Mouse (Mus musculus) stomach, postnatal 0 days (tissue): Measurements from ENCODE around the gene Tesc. TPM values are rescaled to one million over a fixed set of nuclear protein-coding genes. Genes with fewer than 3 reads are reported as not detected.

Experiments
- ATAC-seq: fragments of 200-750 bp; cut with Nextera tagmentation; 2 replicates; pipeline ENCODE4 v1.8.0; 2017; ENCODE audit not compliant: low FRiP score, low TSS enrichment
- DNase-seq: peaks from one replicate; pipeline ENCODE4 v3.0.0-alpha.2; 2016; ENCODE audit warnings: low spot score
- H3K27ac ChIP-seq: fragments of 300-500 bp; sonication (generic); replicated peaks from 2 replicates; pipeline ENCODE4 v1.5.1; 2014; ENCODE audit warnings: mild to moderate bottlenecking, control low read depth
- H3K27me3 ChIP-seq: fragments of 300-500 bp; sonication (generic); 2 replicates; pipeline ENCODE4 v1.6.1; 2014; ENCODE audit warnings: low read length; ENCODE audit not compliant: control insufficient read depth, insufficient read depth
- H3K36me3 ChIP-seq: fragments of 300-500 bp; sonication (generic); 2 replicates; pipeline ENCODE4 v1.6.1; 2014; ENCODE audit warnings: low read length, mixed read lengths; ENCODE audit not compliant: control insufficient read depth, insufficient read depth
- H3K4me1 ChIP-seq: fragments of 300-500 bp; sonication (generic); replicated peaks from 2 replicates; pipeline ENCODE4 v1.6.1; 2014; ENCODE audit warnings: antibody characterized with exemption; ENCODE audit not compliant: control insufficient read depth, insufficient read depth
- H3K4me2 ChIP-seq: fragments of 300-500 bp; sonication (generic); replicated peaks from 2 replicates; pipeline ENCODE4 v1.6.1; 2014; ENCODE audit warnings: low read depth, mild to moderate bottlenecking, control low read depth, moderate library complexity
- H3K4me3 ChIP-seq: fragments of 300-500 bp; sonication (generic); 2 replicates; pipeline ENCODE4 v1.5.1; 2014; ENCODE audit warnings: low read depth, low read length, control low read depth
- H3K9ac ChIP-seq: fragments of 300-500 bp; sonication (generic); 2 replicates; pipeline ENCODE4 v1.6.1; 2014; ENCODE audit warnings: mild to moderate bottlenecking, low read length, control low read depth, mixed read lengths
- H3K9me3 ChIP-seq: fragments of 300-500 bp; sonication (generic); 2 replicates; pipeline ENCODE4 v1.6.1; 2016; ENCODE audit warnings: low read length; ENCODE audit not compliant: control insufficient read depth
- CTCF ChIP-seq: IDR thresholded peaks from 2 replicates; pipeline ENCODE4 v1.5.1; 2016; ENCODE audit warnings: antibody characterized with exemption, low read depth, mild to moderate bottlenecking, moderate library complexity
- EP300 ChIP-seq: optimal IDR thresholded peaks from 2 replicates; pipeline ENCODE3; 2016; ENCODE audit warnings: antibody characterized with exemption
- WGBS: fragments of 180-500 bp; shearing (Covaris S2); extraction: QIAGEN DNeasy Blood & Tissue Kit; methylation state at CpG from one replicate; pipeline ENCODE4 v1.1.7; 2014; 5-methylcytosine and 5-hydroxymethylcytosine counted together
- polyA plus RNA-seq: library from polyadenylated mRNA; unstranded; fragments of >200 nt; fragmentation: Nextera tagmentation; extraction: Ambion mirVana; gene quantifications from 2 replicates; pipeline ENCODE4 v1.2.1, GENCODE M21; 2015

The Tesc gene
- polyA plus RNA-seq, 1 experiment from 2014 or later = 112 TPM

DNA sequence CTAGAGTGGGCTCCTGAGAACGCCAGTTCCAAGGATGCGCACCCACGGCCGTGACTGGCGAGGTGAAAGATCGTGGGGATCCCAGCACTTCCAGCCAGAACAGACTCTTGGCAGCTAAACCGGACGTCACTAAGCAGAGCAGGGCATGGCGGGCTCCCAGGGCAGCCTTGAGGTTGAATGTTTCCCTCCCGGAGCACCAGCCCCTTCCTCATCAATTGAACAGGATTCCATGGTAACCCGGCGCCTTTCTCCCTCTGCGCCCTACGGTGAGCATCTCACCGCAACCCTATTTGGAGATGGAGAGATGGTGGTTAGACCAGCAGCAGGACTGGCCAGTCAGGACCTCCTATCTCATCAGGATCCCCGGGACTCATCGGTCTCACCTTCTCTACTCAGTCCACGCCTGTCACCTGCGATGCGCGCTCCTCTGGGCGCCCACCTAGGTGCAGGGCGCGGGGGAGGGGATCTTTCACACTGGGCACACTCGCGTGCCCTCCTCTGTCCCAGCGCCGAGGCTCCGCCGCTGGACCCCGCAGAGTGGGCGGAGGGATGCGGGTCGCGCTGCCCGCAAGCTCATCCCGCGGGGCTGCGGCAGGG is 344 bp upstream of the Tesc start:
- Histone ChIP-seq H3K4me3 (peak overlapping the region; percentile 62), H3K9me3 (no peaks in the 10 kb centered on the region), H3K4me1 (peaks cover 3% of the 10 kb centered on the region), H3K27me3 (peaks cover 13% of the 10 kb centered on the region; the same call in 1 of the 2 replicates), H3K27ac (no peak overlapping the region), H3K9ac (no peak overlapping the region), H3K36me3 (no peaks in the 10 kb centered on the region), H3K4me2 (peak overlapping the region; percentile 96)
- no peak for TF ChIP-seq EP300
- no peak for TF ChIP-seq CTCF
- DNase-seq (no peak), ATAC-seq (no peak)
- WGBS = 3% methylated on average over 39 of the region's 39 CpGs

DNA sequence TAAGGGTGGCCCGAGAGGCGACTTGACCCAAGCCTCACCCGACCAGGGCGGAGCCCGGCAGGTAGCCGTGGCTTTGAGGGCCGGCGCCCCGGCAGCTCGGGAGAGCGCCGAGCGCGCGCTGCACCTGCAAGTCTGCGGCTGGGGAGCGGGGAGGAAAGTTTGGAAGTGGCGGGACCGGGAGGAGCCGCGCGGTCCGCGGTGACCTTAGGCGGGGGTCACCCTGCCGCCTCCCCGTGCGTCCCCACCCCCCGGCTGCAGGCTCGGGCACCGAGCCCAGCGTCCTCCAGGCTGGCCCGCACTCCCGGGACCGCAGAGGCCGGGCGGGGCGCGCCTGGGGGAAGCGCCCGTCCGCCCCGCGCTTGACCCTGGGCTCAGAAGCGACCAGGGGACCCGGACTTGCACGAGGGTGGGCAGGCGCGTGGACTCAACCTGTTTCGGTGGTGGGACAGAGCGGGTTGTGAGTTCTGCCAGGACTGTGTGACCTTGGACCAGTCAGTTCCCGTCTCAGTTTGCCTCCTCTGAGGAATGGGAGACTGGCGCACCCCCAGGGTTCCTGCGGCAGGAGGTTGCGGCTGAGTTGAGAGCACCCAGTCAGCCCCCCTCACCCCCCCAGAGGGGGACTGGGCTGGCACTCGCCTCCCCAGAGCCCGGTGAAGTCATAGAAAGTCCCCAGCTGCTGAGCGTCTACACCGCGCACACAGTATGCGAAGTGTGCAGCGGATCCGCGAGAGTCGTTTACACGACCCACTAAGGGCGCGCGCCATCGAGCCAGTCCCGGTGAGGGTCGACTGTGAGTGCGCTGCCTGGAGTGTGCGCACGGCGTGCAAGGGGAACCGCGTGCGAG is 870 bp downstream of the Tesc start:
- Histone ChIP-seq H3K36me3 (no peaks in the 10 kb centered on the region), H3K4me2 (peak overlapping the region; percentile 96), H3K9ac (peak overlapping the region; percentile 47), H3K27me3 (peaks cover 13% of the 10 kb centered on the region; the same call in 1 of the 2 replicates), H3K9me3 (no peaks in the 10 kb centered on the region), H3K27ac (no peak overlapping the region; the same call in 1 of the 2 replicates), H3K4me3 (peak overlapping the region; percentile 62), H3K4me1 (peaks cover 3% of the 10 kb centered on the region)
- TF ChIP-seq CTCF (no peak), EP300 (no peak)
- DNase-seq = peak; percentile 67
- peak; percentile 36; the same call in 1 of the 2 replicates for ATAC-seq
- 1% methylated on average over 68 of the region's 79 CpGs for WGBS

DNA sequence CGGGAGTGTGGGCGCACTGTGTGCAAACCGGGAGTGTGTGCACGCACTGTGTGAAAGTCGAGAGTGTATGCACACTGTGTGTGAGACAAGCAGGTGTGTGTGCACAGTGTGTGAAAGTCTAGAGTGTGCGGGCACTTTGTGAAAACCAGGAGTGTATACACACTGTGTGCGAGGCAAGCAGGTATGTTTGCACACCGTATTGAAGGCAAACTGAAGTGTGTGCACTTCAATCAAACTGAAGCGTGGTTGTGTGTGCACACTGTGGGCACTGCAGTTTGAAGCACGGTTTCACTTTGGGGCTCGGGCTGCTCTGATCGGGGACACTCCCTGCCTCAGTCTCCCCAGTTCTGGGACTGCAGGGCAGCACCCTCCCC is 1.5 kb downstream of the Tesc start:
- peaks cover 3% of the 10 kb centered on the region for H3K4me1 ChIP-seq
- H3K27me3 ChIP-seq = peaks cover 13% of the 10 kb centered on the region; the same call in 1 of the 2 replicates
- WGBS = 7% methylated on average over 12 of the region's 12 CpGs
- peak; percentile 31; the same call in 1 of the 2 replicates for ATAC-seq
- H3K36me3 ChIP-seq = no peaks in the 10 kb centered on the region
- TF ChIP-seq EP300 = no peak
- TF ChIP-seq CTCF = no peak
- no peak overlapping the region for H3K27ac ChIP-seq
- no peaks in the 10 kb centered on the region for H3K9me3 ChIP-seq
- H3K9ac ChIP-seq = peak overlapping the region; percentile 38; the same call in 1 of the 2 replicates
- peak overlapping the region; percentile 62 for H3K4me3 ChIP-seq
- H3K4me2 ChIP-seq = peak overlapping the region; percentile 96
- DNase-seq = peak; percentile 40

DNA sequence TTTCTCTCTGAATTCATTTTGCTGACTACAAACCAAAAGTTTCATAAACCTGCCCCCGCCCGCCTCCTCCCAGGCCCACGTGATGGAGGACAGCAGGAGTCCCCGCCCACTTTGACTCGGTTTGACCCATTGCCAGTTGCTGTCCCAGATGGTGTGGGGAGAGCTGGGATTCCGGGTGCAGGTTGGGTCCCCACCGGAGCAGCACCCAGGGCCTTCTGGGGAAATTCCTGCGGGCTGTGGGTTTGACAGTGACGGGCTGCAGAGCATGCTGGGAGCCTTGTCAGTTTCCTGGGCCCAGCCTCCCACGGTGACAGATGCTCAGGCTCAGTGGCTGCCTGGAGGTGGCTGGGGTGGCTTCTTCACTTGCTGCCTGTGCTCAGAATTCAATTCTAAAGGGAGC is 1.9 kb downstream of the Tesc start:
- H3K27me3 ChIP-seq = peaks cover 13% of the 10 kb centered on the region; the same call in 1 of the 2 replicates
- 0 out of 2 replicates have a peak overlapping the region, but pooled peaks have one; percentile 4 for H3K9ac ChIP-seq
- 6% methylated on average over 10 of the region's 10 CpGs for WGBS
- TF ChIP-seq CTCF (no peak), EP300 (no peak)
- H3K4me3 ChIP-seq = peak overlapping the region; percentile 62
- ATAC-seq (no peak), DNase-seq (peak; percentile 31)
- peak overlapping the region; percentile 96 for H3K4me2 ChIP-seq
- H3K27ac ChIP-seq = no peak overlapping the region
- H3K9me3 ChIP-seq = no peaks in the 10 kb centered on the region
- no peaks in the 10 kb centered on the region for H3K36me3 ChIP-seq
- peaks cover 3% of the 10 kb centered on the region for H3K4me1 ChIP-seq

DNA sequence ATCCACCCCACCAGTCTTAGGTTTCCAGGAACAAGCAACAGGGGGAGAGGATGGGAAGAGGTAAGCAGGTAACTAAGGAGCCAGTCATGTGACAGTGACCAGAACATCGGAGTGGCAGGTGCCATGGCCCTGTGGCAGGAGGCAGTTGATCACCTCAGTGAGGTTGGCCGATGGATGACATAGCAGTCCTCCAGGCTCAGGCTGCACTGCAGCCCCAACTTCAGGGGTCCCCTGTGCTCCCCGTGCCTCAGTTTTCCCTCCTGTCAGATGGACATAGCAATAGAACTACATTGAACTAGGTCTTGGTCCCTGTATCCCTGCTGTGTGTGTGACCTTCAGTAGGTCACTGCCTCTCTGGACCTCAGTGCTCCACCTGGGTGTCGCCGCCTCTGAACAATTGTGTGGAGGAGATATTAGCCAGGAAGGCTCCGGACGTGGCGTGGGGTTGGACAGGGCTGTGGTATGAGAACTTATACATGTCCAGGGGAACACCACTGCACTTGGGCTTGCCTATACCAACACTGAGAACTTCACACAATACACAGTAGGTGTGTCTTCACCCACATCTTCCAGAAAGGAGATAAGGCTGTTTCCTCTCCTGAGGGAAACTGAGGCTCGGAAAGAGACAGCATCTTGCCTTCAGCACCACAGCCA is 2.6 kb downstream of the Tesc start:
- Histone ChIP-seq H3K4me1 (peaks cover 3% of the 10 kb centered on the region), H3K36me3 (no peaks in the 10 kb centered on the region), H3K4me3 (no peak overlapping the region), H3K9me3 (no peaks in the 10 kb centered on the region), H3K4me2 (no peak overlapping the region), H3K27ac (no peak overlapping the region), H3K27me3 (peaks cover 13% of the 10 kb centered on the region; the same call in 1 of the 2 replicates), H3K9ac (no peak overlapping the region)
- no peak for ATAC-seq
- TF ChIP-seq EP300 = no peak
- TF ChIP-seq CTCF = no peak
- no peak for DNase-seq
- 91% methylated on average over 9 of the region's 9 CpGs for WGBS
